Mouse (Mus musculus): ENCODE results near the gene Epha8.

DNA sequence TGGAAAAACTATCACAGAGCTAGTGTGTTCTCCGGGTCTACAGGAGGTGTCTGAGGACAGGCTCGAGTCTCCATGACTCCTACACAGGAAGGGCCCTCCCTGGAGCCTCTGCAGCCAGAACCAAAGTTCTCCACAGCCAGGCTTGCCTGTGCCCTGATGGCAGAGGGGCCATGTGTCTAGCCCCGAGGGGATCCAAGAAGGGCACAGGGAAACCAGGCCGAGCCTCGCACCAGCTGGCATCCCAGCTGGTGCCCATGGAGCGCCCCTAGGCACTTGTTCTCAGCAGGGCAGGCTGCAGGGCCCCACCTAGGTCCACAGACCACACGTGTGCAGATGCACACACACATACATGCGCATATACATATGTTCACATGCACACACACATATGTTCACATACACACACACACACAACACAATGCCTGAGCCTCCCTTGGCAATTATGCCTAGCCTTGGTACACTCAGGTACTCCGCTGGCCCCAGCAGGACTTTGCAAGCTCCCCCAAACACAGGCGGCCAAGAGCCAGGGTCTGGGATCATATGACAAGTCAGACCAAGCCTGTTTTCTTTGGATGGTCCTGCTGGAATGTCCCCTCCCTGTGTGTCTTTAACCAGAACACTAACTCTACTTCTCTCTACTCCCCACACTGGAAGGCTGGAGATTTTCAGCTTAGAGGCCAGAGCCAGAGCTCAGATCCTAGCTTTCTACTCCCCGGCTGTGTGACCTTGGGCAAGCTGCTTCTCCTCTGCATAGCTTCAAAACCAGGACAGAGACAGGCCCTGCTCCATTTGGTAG is 11.9 kb downstream of the Epha8 start:
- TF ChIP-seq USF1 (IDR thresholded peaks at IDR 0.05; ENCODE audit: low read depth) (no peak), POLR2A (IDR thresholded peaks at IDR 0.05; ENCODE audit: insufficient read length, low read depth) (no peak), POLR2AphosphoS2 (IDR thresholded peaks at IDR 0.05; ENCODE audit: insufficient read length, low read depth) (no peak)
